Mouse (Mus musculus): ENCODE results near the gene Xbp1.

DNA sequence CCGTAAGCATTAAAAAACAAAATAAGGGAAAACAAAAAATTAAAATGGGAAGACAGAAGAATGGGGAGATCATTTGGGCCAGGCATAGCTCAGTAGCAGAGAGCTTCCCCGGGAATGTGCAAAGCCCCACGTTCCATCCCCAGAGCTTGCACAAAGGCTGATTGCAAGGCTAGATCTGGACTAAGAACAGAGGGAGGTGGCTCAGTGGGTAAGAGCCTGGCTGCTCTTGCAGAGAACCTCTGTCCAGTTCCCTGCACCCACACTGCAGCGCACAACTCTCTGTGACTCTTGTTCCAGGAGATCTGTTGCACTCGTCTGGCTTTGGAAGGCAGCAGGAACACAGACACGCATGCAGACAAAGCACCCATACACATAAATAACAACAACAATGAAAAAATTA lies 4.8 kb upstream of the Xbp1 start:
- no peak for TF ChIP-seq POLR2A (IDR thresholded peaks at IDR 0.05; ENCODE audit: borderline replicate concordance, low read depth, low read length)
- no peak for TF ChIP-seq CTCF (IDR thresholded peaks at IDR 0.05; ENCODE audit: low read depth, low read length)
